Mouse (Mus musculus): ENCODE results near the gene Ndufb10.
A peak's percentile ranks its signal among the peaks of the same experiment; 100 is the strongest.
"Not testable (repeated sequence)": the region's sequence is repeated elsewhere in the genome, so short reads cannot be mapped to it uniquely, and the experiment has no call there.

Gene Ndufb10

GRCm38 (mm10) chr17:24733434-24734050 is 9.3 kb upstream of the Ndufb10 start:
- no peak for DNase-seq (ENCODE audit: low spot score)

- no peak for DNase-seq (ENCODE audit: low spot score)
Measured at GRCm38 (mm10) chr17:24732233-24732935, 8.1 kb upstream of the Ndufb10 start.

- DNase-seq (ENCODE audit: low spot score), result no peak
Measured at GRCm38 (mm10) chr17:24730787-24731186, 6.5 kb upstream of the Ndufb10 start.

- no peak for DNase-seq (ENCODE audit: low spot score)
Measured at GRCm38 (mm10) chr17:24729067-24729466, 4.8 kb upstream of the Ndufb10 start.

GRCm38 (mm10) chr17:24728184-24728583 is 3.9 kb upstream of the Ndufb10 start:
- no peak for DNase-seq (ENCODE audit: low spot score)

- no peak for DNase-seq (ENCODE audit: low spot score)
Measured at GRCm38 (mm10) chr17:24727618-24728017, 3.3 kb upstream of the Ndufb10 start, which contains the start of gene Rpl3l. Gene Rpl3l (plus strand): TSS chr17:24727820.

GRCm38 (mm10) chr17:24725637-24726390 is 1.5 kb upstream of the Ndufb10 start:
- no peak for DNase-seq (ENCODE audit: low spot score)

- DNase-seq (ENCODE audit: low spot score), result peak; percentile 62
Measured at GRCm38 (mm10) chr17:24723881-24724180, 447 bp downstream of the Ndufb10 start.

GRCm38 (mm10) chr17:24723122-24723880 is 977 bp downstream of the Ndufb10 start:
- DNase-seq (ENCODE audit: low spot score), result peak; percentile 41

GRCm38 (mm10) chr17:24722220-24722924 is 1.9 kb downstream of the Ndufb10 start:
- DNase-seq (ENCODE audit: low spot score), result peak; percentile 37

GRCm38 (mm10) chr17:24721383-24721955 is 2.8 kb downstream of the Ndufb10 start:
- DNase-seq (ENCODE audit: low spot score), result not testable (repeated sequence)

- DNase-seq (ENCODE audit: low spot score), result not testable (repeated sequence)
Measured at GRCm38 (mm10) chr17:24720616-24721015, 3.7 kb downstream of the Ndufb10 start.

GRCm38 (mm10) chr17:24719494-24720222 is 4.6 kb downstream of the Ndufb10 start:
- peak; percentile 97 for DNase-seq (ENCODE audit: low spot score)

- DNase-seq (ENCODE audit: low spot score), result not testable (repeated sequence)
Measured at GRCm38 (mm10) chr17:24718938-24719337, 5.3 kb downstream of the Ndufb10 start.

- no peak for DNase-seq (ENCODE audit: low spot score)
Measured at GRCm38 (mm10) chr17:24717943-24718342, 6.3 kb downstream of the Ndufb10 start, which contains the start of the genes Rnf151 and Rps2. Gene Rnf151 (minus strand): TSS chr17:24718063. Gene Rps2 (plus strand): TSS chr17:24718116.

GRCm38 (mm10) chr17:24716166-24716682 is 8.1 kb downstream of the Ndufb10 start:
- no peak for DNase-seq (ENCODE audit: low spot score)

GRCm38 (mm10) chr17:24715556-24715955 is 8.7 kb downstream of the Ndufb10 start:
- no peak for DNase-seq (ENCODE audit: low spot score)

GRCm38 (mm10) chr17:24708646-24709045 is 15.6 kb downstream of the Ndufb10 start:
- DNase-seq (ENCODE audit: low spot score), result peak; percentile 45

- no peak for DNase-seq (ENCODE audit: low spot score)
Measured at GRCm38 (mm10) chr17:24707801-24708425, 16.4 kb downstream of the Ndufb10 start.
